Mouse (Mus musculus): Measurements from ENCODE around the gene Izumo4. TPM values are rescaled to one million over a fixed set of nuclear protein-coding genes. Genes with fewer than 3 reads are reported as not detected.

Izumo4 gene
- total and polyA plus RNA-seq, 3 experiments: 2.7 to 9.6 (median 5.9) TPM

- no peak overlapping the region for H3K9ac ChIP-seq (ENCODE audit: insufficient read depth, low read depth)
- TF ChIP-seq JUND (conservative IDR thresholded peaks at IDR 0.05; ENCODE audit: low read depth, low read length): no peak
- TF ChIP-seq RCOR1 (conservative IDR thresholded peaks at IDR 0.05; ENCODE audit: low read depth, low read length): no peak
- no peak for TF ChIP-seq ZMIZ1 (IDR thresholded peaks at IDR 0.05; ENCODE audit: low read depth, low read length)
- TF ChIP-seq SIN3A (IDR thresholded peaks at IDR 0.05; ENCODE audit: low read length): peak; percentile 81; the same call in 1 of the 2 replicates
- TF ChIP-seq MXI1 (IDR thresholded peaks at IDR 0.05; ENCODE audit: low read depth, low read length): 0 out of 2 replicates have a peak, but pooled peaks have one; percentile 26
- peaks cover 4 to 29% of the 10 kb centered on the region in 2 experiments; a peak in 2 of 4 replicates for H3K4me1 ChIP-seq (ENCODE audit: control insufficient read depth in 1 of 2, insufficient read depth in 2 of 2)
- no peaks in the 10 kb centered on the region for H3K79me2 ChIP-seq (replicated peaks; ENCODE audit: control insufficient read depth, extremely low read depth, insufficient read depth, poor library complexity, severe bottlenecking)
- no peaks in the 10 kb centered on the region for H3K9me3 ChIP-seq (replicated peaks; ENCODE audit: low read length)
- no peaks in the 10 kb centered on the region for H3K36me3 ChIP-seq (replicated peaks in 1 of 2; ENCODE audit: control insufficient read depth in 1 of 2, insufficient read depth in 1 of 2, low read length in 1 of 2)
- no peak overlapping the region for H3K4me3 ChIP-seq (replicated peaks in 1 of 3; ENCODE audit: low read depth in 2 of 3, low read length in 2 of 3, poor library complexity in 1 of 3)
- in situ Hi-C loops (cut with MboI; ENCODE audit: low pct_ligation_motif_present, low pct_unique_long_range_greater_than_20kb, low sequenced_read_pairs) (loop anchor here (5.0 kb wide), 2 partner anchors 129 to 249 kb away; no protein-coding TSS in a partner anchor), dilution Hi-C loops (cut with MboI; ENCODE audit: extremely low pct_ligation_motif_present, extremely low pct_unique_long_range_greater_than_20kb, low sequenced_read_pairs) (no loop called here)
- no peaks in the 10 kb centered on the region for H3K27me3 ChIP-seq (replicated peaks)
- no peak overlapping the region for H3K4me2 ChIP-seq (ENCODE audit: insufficient read depth, low read depth, poor library complexity, severe bottlenecking)
- DNase-seq (ENCODE audit: extremely low read depth): peak; percentile 65
- no peak overlapping the region for H3K27ac ChIP-seq (ENCODE audit: insufficient read depth, low read depth)
Observed at GRCm38 (mm10) chr10:80748609-80749008, 46.6 kb downstream of the Izumo4 start.

- peak overlapping the region in 2 of 3 experiments; percentile 28 to 42 for H3K4me3 ChIP-seq (replicated peaks in 1 of 3; ENCODE audit: low read depth in 2 of 3, low read length in 2 of 3, poor library complexity in 1 of 3)
- no peaks in the 10 kb centered on the region for H3K36me3 ChIP-seq (replicated peaks in 1 of 2; ENCODE audit: control insufficient read depth in 1 of 2, insufficient read depth in 1 of 2, low read length in 1 of 2)
- in situ Hi-C loops (cut with MboI; ENCODE audit: low pct_ligation_motif_present, low pct_unique_long_range_greater_than_20kb, low sequenced_read_pairs): no loop called here
- H3K4me1 ChIP-seq (ENCODE audit: control insufficient read depth in 1 of 2, insufficient read depth in 2 of 2): peaks cover 7 to 27% of the 10 kb centered on the region in 2 experiments
- dilution Hi-C loops (cut with MboI; ENCODE audit: extremely low pct_ligation_motif_present, extremely low pct_unique_long_range_greater_than_20kb, low sequenced_read_pairs): no loop called here
- peak overlapping the region; percentile 41 for H3K9ac ChIP-seq (ENCODE audit: insufficient read depth, low read depth)
- H3K79me2 ChIP-seq (replicated peaks; ENCODE audit: control insufficient read depth, extremely low read depth, insufficient read depth, poor library complexity, severe bottlenecking): peaks cover 12% of the 10 kb centered on the region
- no peaks in the 10 kb centered on the region for H3K9me3 ChIP-seq (replicated peaks; ENCODE audit: low read length)
- peak; percentile 87 for DNase-seq (ENCODE audit: extremely low read depth)
- H3K27me3 ChIP-seq (replicated peaks): no peaks in the 10 kb centered on the region
- H3K27ac ChIP-seq (ENCODE audit: insufficient read depth, low read depth): peak overlapping the region; percentile 56
- H3K4me2 ChIP-seq (ENCODE audit: insufficient read depth, low read depth, poor library complexity, severe bottlenecking): peak overlapping the region; percentile 79
- TF ChIP-seq CTCF (conservative IDR thresholded peaks at IDR 0.05 in 1 of 2, IDR thresholded peaks at IDR 0.05 in 1 of 2; ENCODE audit: low read depth in 2 of 2, low read length in 2 of 2) (peak in 1 of 2 experiments; percentile 75; a peak in 2 of 4 replicates), MAFK (IDR thresholded peaks at IDR 0.05; ENCODE audit: insufficient replicate concordance, low read length) (peak; percentile 40; the same call in 1 of the 2 replicates), RAD21 (IDR thresholded peaks at IDR 0.05; ENCODE audit: low read depth, low read length) (peak; percentile 75), ZC3H11A (IDR thresholded peaks at IDR 0.05; ENCODE audit: low read depth, low read length) (no peak), MEF2A (IDR thresholded peaks at IDR 0.05; ENCODE audit: borderline replicate concordance, low read depth, low read length) (peak; percentile 100), HCFC1 (IDR thresholded peaks at IDR 0.05; ENCODE audit: low read depth, low read length) (no peak; the same call in none of the 2 replicates), JUN (IDR thresholded peaks at IDR 0.05; ENCODE audit: insufficient read depth, low read depth, low read length) (peak; percentile 59; the same call in 1 of the 2 replicates), CHD2 (IDR thresholded peaks at IDR 0.05; ENCODE audit: low read length) (peak; percentile 66), SIN3A (IDR thresholded peaks at IDR 0.05; ENCODE audit: low read length) (peak; percentile 45; the same call in 1 of the 2 replicates), USF2 (conservative IDR thresholded peaks at IDR 0.05; ENCODE audit: low read depth, low read length) (no peak), ZKSCAN1 (IDR thresholded peaks at IDR 0.05; ENCODE audit: borderline replicate concordance, low read depth, low read length) (no peak), IRF4 (IDR thresholded peaks at IDR 0.05; ENCODE audit: low read depth, low read length) (peak; percentile 83), USF1 (IDR thresholded peaks at IDR 0.05; ENCODE audit: low read depth, low read length) (no peak), CHD1 (IDR thresholded peaks at IDR 0.05; ENCODE audit: low read depth, low read length) (peak; percentile 83), RCOR1 (conservative IDR thresholded peaks at IDR 0.05; ENCODE audit: low read depth, low read length) (peak; percentile 89), ETS1 (conservative IDR thresholded peaks at IDR 0.05; ENCODE audit: low read depth, low read length) (peak; percentile 93), EP300 (IDR thresholded peaks at IDR 0.05; ENCODE audit: low read length) (peak; percentile 75), JUND (conservative IDR thresholded peaks at IDR 0.05; ENCODE audit: low read depth, low read length) (no peak; the same call in 1 of the 2 replicates), UBTF (IDR thresholded peaks at IDR 0.05; ENCODE audit: low read depth, low read length) (0 out of 2 replicates have a peak, but pooled peaks have one; percentile 50), ZMIZ1 (IDR thresholded peaks at IDR 0.05; ENCODE audit: low read depth, low read length) (0 out of 2 replicates have a peak, but pooled peaks have one; percentile 29), GABPA (IDR thresholded peaks at IDR 0.05; ENCODE audit: insufficient replicate concordance, low read depth, low read length) (no peak), ZNF384 (IDR thresholded peaks at IDR 0.05; ENCODE audit: low read depth, low read length) (peak; percentile 17; the same call in 1 of the 2 replicates), POLR2A (IDR thresholded peaks at IDR 0.05; ENCODE audit: low read depth, low read length) (no peak), NRF1 (IDR thresholded peaks at IDR 0.05; ENCODE audit: low read depth, low read length) (no peak), TBP (conservative IDR thresholded peaks at IDR 0.05; ENCODE audit: low read depth, low read length) (0 out of 2 replicates have a peak, but pooled peaks have one; percentile 38), KAT2A (IDR thresholded peaks at IDR 0.05; ENCODE audit: insufficient replicate concordance, low read length) (no peak), SMC3 (IDR thresholded peaks at IDR 0.05; ENCODE audit: low read depth, low read length) (peak; percentile 45), MAX (IDR thresholded peaks at IDR 0.05; ENCODE audit: low read length) (peak; percentile 55; the same call in 1 of the 2 replicates)
Observed at GRCm38 (mm10) chr10:80751188-80751832, 49.3 kb downstream of the Izumo4 start.

Data from CH12.LX (cell line).